Mouse (Mus musculus): Measurements from ENCODE around the gene Shoc2. TPM values are rescaled to one million over a fixed set of nuclear protein-coding genes. Genes with fewer than 3 reads are reported as not detected.
A peak's percentile ranks its signal among the peaks of the same experiment; 100 is the strongest.
"Not testable (repeated sequence)": the region's sequence is repeated elsewhere in the genome, so short reads cannot be mapped to it uniquely, and the experiment has no call there.

The Shoc2 gene
- polyA plus RNA-seq, 1 experiment, result 35.5 TPM

DNA sequence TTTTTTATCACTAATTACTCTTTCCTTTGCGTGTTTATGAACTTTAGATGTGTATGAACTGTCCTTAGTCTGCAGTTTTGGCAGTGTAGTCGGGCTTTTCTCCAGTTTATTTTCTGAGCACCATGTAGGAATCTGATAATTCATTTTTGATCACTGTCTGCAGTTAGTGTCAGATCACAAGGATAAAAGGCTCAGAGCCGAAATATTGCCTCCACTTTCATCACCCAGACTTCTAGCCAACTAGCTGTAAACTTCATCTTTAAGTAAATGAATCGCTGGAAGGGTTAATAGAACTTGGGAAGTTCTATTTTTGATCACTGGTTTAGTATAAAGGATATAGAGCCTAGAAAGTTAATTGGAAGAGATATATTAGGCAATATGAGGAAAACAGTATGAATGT lies 18.4 kb downstream of the Shoc2 start:
- H3K27ac ChIP-seq (ENCODE audit: insufficient read depth, low read length), result no peak overlapping the region

GRCm38 (mm10) chr19:53964347-53964746 lies 20.2 kb downstream of the Shoc2 start:
- H3K4me3 ChIP-seq (ENCODE audit: insufficient read depth, low read length); H3K4me1 ChIP-seq (ENCODE audit: control insufficient read depth, insufficient read depth, low read length); H3K27ac ChIP-seq (ENCODE audit: insufficient read depth, low read length): not testable (repeated sequence)

More for the DNA sequence above, 18.4 kb downstream of the Shoc2 start:
- TF ChIP-seq POLR2A (IDR thresholded peaks at IDR 0.05; ENCODE audit: extremely low read depth, insufficient read depth, low read length), result no peak
- TF ChIP-seq CTCF (IDR thresholded peaks at IDR 0.05; ENCODE audit: extremely low read depth, insufficient read depth, low read length), result no peak
- Histone ChIP-seq H3K4me1 (ENCODE audit: control insufficient read depth, insufficient read depth, low read length) (no peaks in the 10 kb centered on the region), H3K4me3 (ENCODE audit: insufficient read depth, low read length) (no peak overlapping the region)

GRCm38 (mm10) chr19:53964910-53965633 lies 21.0 kb downstream of the Shoc2 start:
- Histone ChIP-seq H3K27ac (ENCODE audit: insufficient read depth, low read length) (no peak overlapping the region), H3K4me3 (ENCODE audit: insufficient read depth, low read length) (no peak overlapping the region), H3K4me1 (ENCODE audit: control insufficient read depth, insufficient read depth, low read length) (no peaks in the 10 kb centered on the region)
- TF ChIP-seq CTCF (IDR thresholded peaks at IDR 0.05; ENCODE audit: extremely low read depth, insufficient read depth, low read length) (no peak), POLR2A (IDR thresholded peaks at IDR 0.05; ENCODE audit: extremely low read depth, insufficient read depth, low read length) (no peak)

DNA sequence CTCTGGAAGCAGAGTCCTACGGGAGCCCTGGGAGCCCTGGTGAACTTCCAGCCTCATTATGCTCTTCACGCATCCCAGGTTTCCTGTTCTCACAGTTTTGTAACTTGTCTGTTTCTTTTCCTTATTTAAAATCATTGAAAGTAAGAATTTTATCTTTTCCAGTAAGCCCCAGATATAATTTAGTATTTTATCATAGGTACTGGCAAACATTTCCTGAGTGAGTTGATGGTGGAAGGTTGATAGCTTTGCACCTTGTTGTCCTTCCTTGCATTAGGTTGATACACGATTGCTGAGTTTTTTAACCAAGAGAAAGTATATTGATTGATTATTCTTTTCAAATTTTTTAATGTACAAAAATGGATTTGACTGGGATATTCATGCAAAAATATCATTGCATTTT lies 25.1 kb downstream of the Shoc2 start:
- TF ChIP-seq CTCF (IDR thresholded peaks at IDR 0.05; ENCODE audit: extremely low read depth, insufficient read depth, low read length) (no peak), POLR2A (IDR thresholded peaks at IDR 0.05; ENCODE audit: extremely low read depth, insufficient read depth, low read length) (no peak)
- no peaks in the 10 kb centered on the region for H3K4me1 ChIP-seq (ENCODE audit: control insufficient read depth, insufficient read depth, low read length)
- H3K27ac ChIP-seq (ENCODE audit: insufficient read depth, low read length), result no peak overlapping the region
- H3K4me3 ChIP-seq (ENCODE audit: insufficient read depth, low read length), result no peak overlapping the region

DNA sequence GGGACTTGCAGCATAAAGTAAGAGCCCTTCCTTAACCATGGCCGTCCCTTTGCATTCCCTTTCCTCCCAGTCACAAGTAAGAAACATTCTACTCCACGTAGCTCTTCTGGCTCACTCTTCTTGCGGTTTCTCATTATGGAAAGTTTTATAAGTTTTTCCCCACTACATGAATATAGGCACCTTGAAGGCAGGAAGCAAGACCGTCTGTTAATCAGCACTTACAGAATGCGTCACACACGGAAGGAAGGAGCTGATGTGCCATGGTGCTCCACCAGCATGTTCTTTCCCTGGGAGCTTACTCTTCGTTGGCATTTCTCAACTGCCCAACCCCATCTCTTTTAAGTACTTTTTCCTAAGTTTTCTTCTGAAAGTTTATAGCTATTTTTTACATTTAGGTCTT lies 27.8 kb downstream of the Shoc2 start:
- no peak overlapping the region for H3K4me3 ChIP-seq (ENCODE audit: insufficient read depth, low read length)
- no peak for TF ChIP-seq CTCF (IDR thresholded peaks at IDR 0.05; ENCODE audit: extremely low read depth, insufficient read depth, low read length)
- TF ChIP-seq POLR2A (IDR thresholded peaks at IDR 0.05; ENCODE audit: extremely low read depth, insufficient read depth, low read length), result no peak
- no peak overlapping the region for H3K27ac ChIP-seq (ENCODE audit: insufficient read depth, low read length)
- H3K4me1 ChIP-seq (ENCODE audit: control insufficient read depth, insufficient read depth, low read length), result no peaks in the 10 kb centered on the region

DNA sequence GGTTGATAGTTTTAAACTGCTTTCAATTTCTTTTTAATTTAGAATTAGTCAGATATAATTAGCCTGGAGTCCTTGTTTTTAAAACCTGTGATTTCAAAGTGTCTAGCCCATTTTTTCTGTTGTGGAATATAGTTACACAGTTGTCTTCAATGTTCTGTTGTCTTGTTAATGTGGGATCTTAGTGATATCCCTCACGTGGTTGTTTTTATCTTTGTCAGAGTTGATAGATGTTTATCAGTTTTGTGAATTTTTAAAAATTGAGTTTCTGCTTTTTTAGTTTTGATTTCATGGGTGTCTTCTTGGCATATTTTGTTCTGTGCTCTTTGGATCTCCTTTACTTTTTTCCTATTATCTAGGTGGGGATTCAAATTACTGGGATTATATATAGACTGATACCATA lies 29.6 kb downstream of the Shoc2 start:
- Histone ChIP-seq H3K27ac (ENCODE audit: insufficient read depth, low read length) (no peak overlapping the region), H3K4me1 (ENCODE audit: control insufficient read depth, insufficient read depth, low read length) (no peaks in the 10 kb centered on the region), H3K4me3 (ENCODE audit: insufficient read depth, low read length) (no peak overlapping the region)
- TF ChIP-seq CTCF (IDR thresholded peaks at IDR 0.05; ENCODE audit: extremely low read depth, insufficient read depth, low read length) (no peak), POLR2A (IDR thresholded peaks at IDR 0.05; ENCODE audit: extremely low read depth, insufficient read depth, low read length) (no peak)

GRCm38 (mm10) chr19:53982041-53982440 lies 37.9 kb downstream of the Shoc2 start:
- H3K4me1 ChIP-seq (ENCODE audit: control insufficient read depth, insufficient read depth, low read length), result no peaks in the 10 kb centered on the region
- no peak overlapping the region for H3K27ac ChIP-seq (ENCODE audit: insufficient read depth, low read length)
- TF ChIP-seq POLR2A (IDR thresholded peaks at IDR 0.05; ENCODE audit: extremely low read depth, insufficient read depth, low read length) (no peak), CTCF (IDR thresholded peaks at IDR 0.05; ENCODE audit: extremely low read depth, insufficient read depth, low read length) (no peak)
- H3K4me3 ChIP-seq (ENCODE audit: insufficient read depth, low read length), result no peak overlapping the region

DNA sequence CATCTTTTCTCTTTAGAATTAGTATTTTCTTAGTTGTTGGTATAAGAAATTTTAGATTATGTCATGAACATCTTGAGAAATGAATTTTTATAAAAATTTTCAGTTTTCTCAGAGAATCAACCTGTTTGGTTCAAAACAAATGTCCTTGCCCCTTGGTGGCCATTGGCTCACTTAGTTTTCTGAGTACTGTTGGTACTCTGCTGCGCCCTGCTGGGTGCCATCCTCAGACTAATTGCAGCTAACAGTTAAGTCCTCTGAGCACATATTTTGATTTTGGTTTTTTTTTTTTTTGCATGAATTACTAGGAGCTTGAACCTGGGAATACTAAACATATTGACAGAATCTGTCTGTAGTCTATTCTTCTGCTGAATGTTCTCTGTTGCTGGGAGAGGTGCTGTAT lies 39.2 kb downstream of the Shoc2 start:
- peak; percentile 20; the same call in 1 of the 2 replicates for TF ChIP-seq CTCF (IDR thresholded peaks at IDR 0.05; ENCODE audit: extremely low read depth, insufficient read depth, low read length)
- TF ChIP-seq POLR2A (IDR thresholded peaks at IDR 0.05; ENCODE audit: extremely low read depth, insufficient read depth, low read length), result no peak
- no peak overlapping the region for H3K4me3 ChIP-seq (ENCODE audit: insufficient read depth, low read length)

DNA sequence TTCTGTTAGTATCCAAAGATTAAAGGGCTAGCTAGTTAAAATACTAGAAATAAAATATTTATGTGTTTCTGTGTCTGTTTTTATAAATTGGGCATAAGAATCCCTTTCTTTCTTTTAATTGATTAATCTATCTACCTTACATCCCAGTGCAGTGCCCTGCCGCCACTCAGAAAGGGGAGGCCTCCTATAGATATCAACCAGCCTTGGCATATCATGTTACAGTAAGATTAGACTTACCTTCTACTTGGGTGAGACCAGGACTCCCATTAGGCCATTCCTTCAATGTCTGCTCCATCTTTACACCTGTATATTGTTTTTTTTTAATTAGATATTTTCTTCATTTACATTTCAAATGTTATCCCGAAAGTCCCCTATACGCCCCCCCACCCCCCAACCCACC lies 40.5 kb downstream of the Shoc2 start:
- Histone ChIP-seq H3K4me3 (ENCODE audit: insufficient read depth, low read length) (no peak overlapping the region), H3K27ac (ENCODE audit: insufficient read depth, low read length) (no peak overlapping the region)
- no peak for TF ChIP-seq CTCF (IDR thresholded peaks at IDR 0.05; ENCODE audit: extremely low read depth, insufficient read depth, low read length)
- no peak for TF ChIP-seq POLR2A (IDR thresholded peaks at IDR 0.05; ENCODE audit: extremely low read depth, insufficient read depth, low read length)

More for the DNA sequence above, 39.2 kb downstream of the Shoc2 start:
- no peak overlapping the region for H3K27ac ChIP-seq (ENCODE audit: insufficient read depth, low read length)
- H3K4me1 ChIP-seq (ENCODE audit: control insufficient read depth, insufficient read depth, low read length), result no peaks in the 10 kb centered on the region

DNA sequence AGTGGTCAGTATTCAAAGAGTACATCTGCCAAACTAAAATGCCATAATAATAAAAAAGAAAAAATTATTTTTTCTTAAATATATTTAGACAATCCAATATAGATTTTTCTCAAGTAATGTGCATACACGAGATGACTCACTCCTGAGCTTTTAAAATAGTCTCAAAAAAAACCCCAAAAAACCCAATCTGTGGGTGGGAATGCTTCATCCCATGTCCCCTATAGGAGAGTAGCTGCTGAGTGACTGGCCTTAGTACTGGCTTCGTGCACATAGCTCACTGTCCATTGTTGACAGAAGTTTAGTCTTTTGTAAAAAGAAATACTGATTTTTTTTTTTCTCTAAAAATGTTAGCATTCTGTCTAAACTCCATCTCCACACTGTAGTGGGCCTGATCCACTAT lies 46.4 kb downstream of the Shoc2 start:
- TF ChIP-seq CTCF (IDR thresholded peaks at IDR 0.05; ENCODE audit: extremely low read depth, insufficient read depth, low read length) (no peak), POLR2A (IDR thresholded peaks at IDR 0.05; ENCODE audit: extremely low read depth, insufficient read depth, low read length) (no peak)
- H3K4me1 ChIP-seq (ENCODE audit: control insufficient read depth, insufficient read depth, low read length), result peaks cover 2% of the 10 kb centered on the region
- no peak overlapping the region for H3K4me3 ChIP-seq (ENCODE audit: insufficient read depth, low read length)
- H3K27ac ChIP-seq (ENCODE audit: insufficient read depth, low read length), result no peak overlapping the region

More for the DNA sequence above, 40.5 kb downstream of the Shoc2 start:
- no peaks in the 10 kb centered on the region; the same call in 1 of the 2 replicates for H3K4me1 ChIP-seq (ENCODE audit: control insufficient read depth, insufficient read depth, low read length)

Measured in cortical plate, adult 2 months (tissue).